Mouse (Mus musculus) adrenal gland, postnatal 36 days (tissue): ENCODE data around the gene Patz1. TPM values are rescaled to one million over a fixed set of nuclear protein-coding genes. Genes with fewer than 3 reads are reported as not detected.
A peak's percentile ranks its signal among the peaks of the same experiment; 100 is the strongest.

Experiments
- DNase-seq, 2 experiments: peaks; one replicate each; pipeline ENCODE4 v3.0.0; 2021; ENCODE audit warnings: mixed read lengths in 1 of 2
- long read RNA-seq, 2 experiments: library from polyadenylated mRNA; stranded (forward); transcript quantifications; one replicate each; pipeline ENCODE4 v2.0.0; 2021; ENCODE audit warnings: borderline sequencing depth in 2 of 2
- total RNA-seq, 2 experiments: library from RNA; stranded (reverse); gene quantifications; 2 replicates each; pipeline ENCODE4 v1.2.3; 2021

The Patz1 gene
- 10 to 100 TPM; 25.5 to 37.1 TPM for total RNA-seq
- long read RNA-seq, experiment 1, transcript Patz1-203 (3 exons, 2,930 nt): major isoform, 9 of 15 reads
- long read RNA-seq, experiment 1, partial matches to known transcripts: 1 of 15 reads
- long read RNA-seq, experiment 1, other reads (novel, unspliced or antisense): 2 of 15 reads
- long read RNA-seq, experiment 2, partial matches to known transcripts: 0 of 5 reads
- long read RNA-seq, experiment 2, other reads (novel, unspliced or antisense): 2 of 5 reads

DNA sequence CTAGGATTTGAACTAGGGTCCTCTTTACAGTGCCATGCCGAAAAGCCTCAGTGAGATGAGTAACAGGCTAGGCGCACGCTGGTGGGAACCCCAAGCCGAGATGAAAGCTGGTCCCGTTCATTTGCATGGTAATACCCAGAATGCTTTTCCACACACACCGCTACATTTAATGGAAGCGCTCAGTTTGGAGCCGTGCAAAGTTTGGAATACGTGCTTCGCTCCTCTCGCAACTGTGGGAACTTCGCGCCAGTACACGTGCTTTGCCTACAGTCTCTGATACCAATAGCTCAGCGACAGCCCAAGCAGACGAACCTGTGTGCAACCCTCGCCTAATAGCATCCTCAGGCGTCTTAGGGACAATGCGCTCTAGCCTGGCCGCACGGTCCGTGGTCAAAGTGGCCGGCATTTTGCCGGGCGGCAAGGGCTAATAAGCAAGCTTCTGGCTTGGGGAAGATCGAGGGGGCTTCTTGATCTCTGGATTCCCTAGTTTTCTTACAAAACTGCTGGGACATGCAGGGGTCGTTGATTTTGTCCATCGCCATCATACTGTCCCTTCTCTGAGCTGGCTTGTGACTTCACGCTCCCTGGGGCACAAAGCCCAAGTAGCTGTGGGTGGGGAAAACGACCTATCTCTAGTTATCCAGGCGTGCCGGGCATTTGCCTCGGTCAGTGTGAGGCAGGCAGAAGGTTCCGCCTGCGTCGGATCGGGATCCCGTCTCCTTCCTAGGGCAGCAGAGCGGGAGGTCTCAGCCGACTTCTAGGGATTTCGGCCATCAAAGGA is at the start of gene Patz1:
TSS of gene Patz1 (plus strand) at position 354 of the 781 bp plus-strand sequence.
- DNase-seq: peak; percentile 63 to 67

- no peak for DNase-seq
Observed at GRCm38 (mm10) chr11:3242395-3242794, 46.3 kb upstream of the Patz1 start.

DNA sequence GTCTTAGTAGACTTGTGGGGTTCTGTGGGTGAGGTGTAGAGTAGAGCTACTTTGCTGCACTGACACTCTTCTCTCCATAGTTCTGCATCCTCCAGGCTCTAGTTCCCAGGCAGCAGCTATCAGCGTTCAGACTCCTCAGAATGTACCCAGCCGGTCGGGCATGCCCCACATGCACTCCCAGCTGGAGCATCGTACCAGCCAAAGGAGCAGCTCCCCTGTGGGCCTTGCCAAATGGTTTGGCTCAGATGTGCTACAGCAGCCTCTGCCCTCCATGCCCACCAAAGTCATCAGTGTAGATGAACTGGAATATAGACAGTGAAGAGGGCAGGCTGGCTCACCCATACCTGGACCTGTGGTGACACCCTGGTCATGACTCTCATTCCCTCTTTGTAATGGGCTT is 44.9 kb upstream of the Patz1 start:
- DNase-seq: no peak

DNA sequence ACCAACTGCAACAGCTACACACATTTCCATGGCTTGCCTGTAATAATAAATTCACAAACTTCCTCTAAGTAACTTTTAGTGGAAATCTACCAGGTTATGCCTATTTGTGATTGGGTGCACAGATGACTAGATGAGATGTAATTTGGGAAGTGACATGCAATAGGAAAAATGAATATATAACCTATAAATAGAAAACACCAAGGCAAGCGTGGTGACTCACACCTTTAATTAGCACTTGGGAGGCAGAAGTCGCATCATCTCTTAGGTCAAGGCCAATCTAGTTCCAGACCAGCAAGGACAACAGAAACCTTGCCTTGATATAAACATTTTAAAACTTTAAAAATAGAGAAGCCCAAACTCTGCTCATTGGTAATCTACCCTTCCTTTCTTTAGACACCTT is 41.3 kb upstream of the Patz1 start:
- peak; percentile 15 to 20 for DNase-seq

GRCm38 (mm10) chr11:3259537-3259936 is 29.1 kb upstream of the Patz1 start:
- no peak for DNase-seq

DNA sequence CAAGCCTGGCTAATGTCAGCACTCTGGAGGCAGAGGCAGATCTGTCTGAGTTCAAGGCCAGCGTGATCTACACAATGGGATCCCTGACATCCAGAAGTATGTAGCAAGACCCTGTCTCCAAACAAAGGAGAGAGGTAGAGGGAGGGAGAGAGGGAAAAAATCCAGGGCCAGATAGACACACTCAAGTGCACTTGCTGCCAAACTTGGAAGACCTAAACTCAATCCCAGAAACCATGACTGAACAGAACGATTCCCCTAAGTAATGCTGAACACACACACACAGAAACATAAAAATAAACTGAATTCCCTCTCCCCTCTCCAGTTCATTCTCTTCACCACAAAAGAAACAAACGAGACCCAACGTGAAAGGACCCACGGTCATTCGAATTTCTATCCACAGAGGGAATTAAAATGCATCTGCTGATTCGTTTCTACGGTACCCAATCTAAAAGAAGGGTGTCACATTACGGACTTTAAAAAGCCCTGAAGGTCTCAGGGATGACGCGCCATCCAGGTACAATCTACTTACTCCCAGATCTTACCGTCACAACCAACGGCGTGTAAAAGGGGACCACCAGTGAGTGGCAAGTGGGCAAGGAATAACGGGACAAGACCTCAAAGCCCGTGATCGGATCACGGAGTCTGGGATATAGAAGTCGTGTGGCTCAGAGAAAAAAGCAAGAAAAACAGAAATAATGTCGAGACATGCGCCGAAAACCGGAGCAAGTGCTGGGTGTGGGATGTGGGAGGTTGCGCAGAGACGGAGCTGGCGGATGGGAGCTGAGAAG is 23.2 kb upstream of the Patz1 start:
- DNase-seq: no peak

DNA sequence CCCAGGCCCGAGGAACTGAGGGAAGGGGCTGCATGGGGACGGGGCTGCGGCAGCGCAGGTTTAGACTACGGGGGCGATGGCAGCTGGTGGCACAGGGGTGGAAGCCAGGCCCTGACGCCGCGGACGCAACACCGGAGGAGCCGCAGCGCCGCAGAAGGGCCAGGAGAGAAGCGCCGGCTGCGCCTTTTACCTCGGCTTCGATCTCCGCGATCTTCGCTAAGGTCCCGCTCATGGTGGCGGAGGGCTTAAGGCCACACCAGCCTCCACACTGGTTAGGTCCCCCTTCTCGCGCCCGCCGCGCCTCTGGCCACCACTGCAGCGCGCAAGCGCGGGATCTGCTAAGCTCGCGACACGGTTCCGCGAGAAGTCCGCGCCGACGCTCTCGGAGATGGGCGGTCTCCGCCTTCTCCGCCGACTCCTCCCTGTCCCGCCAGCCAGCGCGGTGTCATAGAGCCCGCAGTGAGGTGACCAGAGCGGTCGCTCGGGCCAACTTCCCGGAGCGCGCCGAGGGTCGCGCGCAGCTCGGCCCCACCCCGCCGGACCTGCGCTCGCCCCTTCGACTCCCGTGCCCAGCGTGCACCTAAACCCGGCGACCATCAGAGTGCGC is 22.5 kb upstream of the Patz1 start, which contains the start of gene Drg1:
TSS of gene Drg1 (minus strand) at position 337 of the 607 bp plus-strand sequence.
- DNase-seq: peak; percentile 96 to 97

DNA sequence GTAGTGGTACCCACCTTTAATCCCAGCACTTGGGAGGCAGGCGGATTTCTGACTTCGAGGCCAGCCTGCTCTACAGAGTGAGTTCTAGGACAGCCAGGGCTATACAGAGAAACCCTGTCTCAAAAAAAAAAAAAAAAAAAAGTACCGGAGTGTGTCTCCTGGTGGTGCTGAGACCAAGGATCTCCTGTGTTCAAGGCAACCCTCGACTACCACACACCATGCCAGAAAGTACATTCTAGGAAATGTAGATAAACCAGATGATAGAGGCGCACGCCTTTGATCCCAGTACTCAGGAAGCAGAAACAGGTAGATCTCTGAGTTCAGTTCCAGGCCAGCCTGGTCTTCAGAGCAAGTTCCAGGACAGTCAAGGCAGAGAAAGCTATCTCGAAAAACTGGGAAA is 21.5 kb upstream of the Patz1 start:
- no peak for DNase-seq

GRCm38 (mm10) chr11:3269241-3269640 is 19.4 kb upstream of the Patz1 start:
- DNase-seq: no peak

DNA sequence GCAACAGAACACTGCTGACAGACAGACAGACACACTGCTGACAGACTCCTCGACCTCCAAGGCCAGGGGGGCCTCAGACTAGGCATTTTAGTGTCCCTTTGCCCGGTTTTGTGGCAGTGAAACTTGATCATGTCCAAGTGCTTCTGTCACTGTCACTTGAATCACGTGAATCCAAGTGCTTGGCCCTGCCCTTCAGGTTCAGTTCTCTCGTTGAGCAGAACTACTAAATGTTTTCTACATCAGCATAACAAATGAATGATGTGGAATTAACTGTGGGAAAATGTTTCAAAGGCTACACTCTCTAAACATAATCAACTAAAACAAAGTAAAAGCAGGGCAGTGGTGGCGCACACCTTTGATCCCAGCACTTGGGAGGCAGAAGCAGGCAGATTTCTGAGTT is 10.3 kb upstream of the Patz1 start:
- no peak for DNase-seq

- DNase-seq: no peak
Observed at GRCm38 (mm10) chr11:3279729-3280128, 8.9 kb upstream of the Patz1 start.

DNA sequence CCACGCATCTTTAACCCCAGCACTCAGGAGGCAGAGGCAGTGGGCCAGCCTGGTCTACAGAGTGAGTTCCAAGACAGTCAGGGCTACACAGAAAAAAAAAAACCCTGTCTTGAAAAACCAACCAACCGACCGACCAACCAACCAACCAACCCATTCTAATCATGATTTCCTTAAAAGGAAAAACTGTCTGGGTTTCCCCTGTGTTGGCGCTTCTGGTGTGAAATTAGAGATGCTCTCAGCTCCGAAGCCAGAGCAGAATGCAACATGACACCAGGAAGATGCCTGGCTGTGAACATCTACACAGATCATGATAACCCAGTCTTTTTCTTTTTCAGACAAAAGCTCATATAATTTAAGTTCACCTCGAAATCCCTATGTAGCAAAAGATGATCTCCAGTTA is 5.8 kb upstream of the Patz1 start:
- no peak for DNase-seq

GRCm38 (mm10) chr11:3283645-3284044 is 5.0 kb upstream of the Patz1 start:
- DNase-seq: no peak

- no peak for DNase-seq
Observed at GRCm38 (mm10) chr11:3285940-3286339, 2.7 kb upstream of the Patz1 start.

DNA sequence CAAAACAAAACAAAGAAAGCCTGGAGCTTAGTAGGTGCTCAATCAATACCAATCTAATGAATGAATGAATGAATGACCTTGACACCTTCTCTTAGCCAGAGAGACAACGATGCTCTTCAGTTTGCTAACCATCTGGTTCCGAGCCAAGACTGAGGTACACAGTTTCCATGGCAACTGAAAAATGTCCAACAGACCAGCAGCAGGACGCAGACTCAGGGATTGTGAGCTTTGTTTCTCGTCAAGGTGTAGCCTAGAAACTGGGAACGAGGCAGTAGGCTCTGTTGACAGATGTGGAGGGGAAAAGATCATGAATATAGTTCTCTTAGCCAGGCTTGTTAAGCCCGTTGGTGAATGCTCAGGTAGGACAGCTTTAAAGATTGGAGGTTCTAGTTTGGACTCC is 1.5 kb upstream of the Patz1 start:
- DNase-seq: no peak

- no peak for DNase-seq
Observed at GRCm38 (mm10) chr11:3287921-3288320, 753 bp upstream of the Patz1 start.

DNA sequence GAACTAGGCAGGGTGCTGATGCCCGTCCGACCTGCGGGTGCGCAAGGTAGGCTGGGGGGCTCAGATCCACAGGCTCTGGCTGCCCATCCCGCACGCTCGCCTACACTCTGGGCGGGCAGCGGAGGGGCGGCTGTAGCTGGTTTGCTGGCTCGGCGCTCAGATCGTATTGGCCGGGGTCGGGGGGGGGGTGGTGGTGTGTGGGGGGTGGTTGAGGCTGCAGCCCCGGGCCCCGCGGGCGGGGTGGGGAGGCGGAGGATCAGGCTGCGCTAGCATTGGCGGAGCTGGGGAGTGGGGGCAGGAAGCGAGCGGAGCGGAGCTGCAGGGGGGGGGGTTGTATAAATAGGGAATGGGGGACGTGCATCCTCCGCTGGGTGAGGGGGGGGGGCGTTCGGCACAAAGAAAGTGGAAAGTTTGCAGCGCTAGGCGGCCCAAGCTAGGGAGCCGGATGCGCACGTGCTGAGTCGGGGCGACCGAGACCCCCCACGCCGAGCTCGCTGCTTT is 678 bp downstream of the Patz1 start:
- peak; percentile 82 to 91 for DNase-seq

- DNase-seq: peak; percentile 82 to 89
Observed at GRCm38 (mm10) chr11:3289803-3290639, 1.3 kb downstream of the Patz1 start.

- peak; percentile 56 to 61 for DNase-seq
Observed at GRCm38 (mm10) chr11:3290640-3291310, 2.1 kb downstream of the Patz1 start.

GRCm38 (mm10) chr11:3291311-3292061 is 2.8 kb downstream of the Patz1 start:
- no peak for DNase-seq
